Mouse (Mus musculus) spleen, postnatal 36 days (tissue): ENCODE results near the gene Trim61.

Experiments used
- DNase-seq, 2 experiments: peaks; one replicate each; pipeline ENCODE4 v3.0.0; 2022; ENCODE audit warnings: low spot score in 2 of 2, mixed read lengths in 1 of 2

The Trim61 gene

DNA sequence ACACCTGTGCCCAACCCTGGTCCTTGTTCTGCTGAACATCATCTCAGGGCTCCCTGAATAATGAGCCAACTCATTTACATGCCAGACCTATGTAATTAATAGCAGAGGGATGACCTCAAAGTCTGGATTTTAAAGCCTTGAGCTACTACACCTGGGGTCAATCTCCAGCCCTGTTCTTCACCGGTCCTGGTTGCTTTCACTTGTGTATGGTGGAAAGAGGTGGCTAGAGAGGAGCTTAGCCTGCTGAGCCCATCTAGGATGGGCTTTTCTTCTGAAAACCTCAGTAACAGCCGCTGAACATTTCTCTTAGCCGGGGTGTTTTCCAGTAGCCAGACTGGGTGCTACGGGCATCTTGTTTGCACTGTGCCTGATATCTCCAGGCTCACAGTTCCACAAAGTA lies 30.6 kb downstream of the Trim61 start, which contains the start of gene Trim75:
Trim75 (minus strand) TSS at position 101 of the 400 bp plus-strand sequence.
- no peak for DNase-seq

DNA sequence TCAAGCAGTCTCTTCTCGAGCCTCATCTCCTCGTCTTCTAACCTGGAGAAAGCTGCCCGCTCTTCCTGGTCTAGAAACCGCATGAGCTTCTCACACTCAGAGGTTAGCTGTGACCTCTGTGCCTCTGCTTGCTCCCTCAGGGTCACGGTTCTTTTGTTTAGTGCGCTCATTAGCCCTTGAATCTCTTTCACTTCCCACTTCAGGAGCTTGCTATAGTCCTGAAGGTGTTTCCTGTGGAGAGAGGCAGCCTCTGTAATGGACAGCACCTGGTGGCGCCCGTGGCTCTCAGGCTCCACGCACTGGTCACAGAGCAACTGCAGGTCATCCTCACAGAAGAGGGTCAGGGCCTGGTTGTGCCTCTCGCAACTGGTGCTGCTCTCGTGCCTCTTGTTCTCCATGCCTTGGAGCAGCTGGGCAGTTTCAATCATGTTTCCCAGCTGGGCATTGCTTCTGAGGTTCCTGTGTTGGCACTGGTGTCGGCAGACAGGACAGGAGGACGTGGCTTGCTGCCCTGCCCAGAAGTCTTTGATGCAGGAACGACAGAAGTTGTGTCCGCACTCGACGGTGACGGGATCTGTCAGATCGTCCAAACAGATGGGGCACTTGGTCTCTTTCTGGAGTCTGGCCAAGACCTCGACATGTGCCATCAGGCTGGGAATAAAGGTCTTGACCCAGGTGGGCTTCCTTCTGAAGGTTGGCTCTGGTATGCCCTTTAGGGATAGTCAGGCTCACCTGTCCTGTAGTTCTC lies 35.0 kb downstream of the Trim61 start:
- no peak for DNase-seq
